Mouse (Mus musculus): ENCODE data around the gene Tmem26. TPM values are rescaled to one million over a fixed set of nuclear protein-coding genes. Genes with fewer than 3 reads are reported as not detected.

Tmem26 gene
- polyA plus RNA-seq, 1 experiment from 2014 or later, result 1.8 TPM

- Histone ChIP-seq H3K9ac (ENCODE audit: low read depth, low read length) (no peak overlapping the region), H3K9me3 (replicated peaks; ENCODE audit: control insufficient read depth, low read length) (no peaks in the 10 kb centered on the region), H3K27ac (ENCODE audit: low read length) (no peak overlapping the region), H3K4me2 (ENCODE audit: low read depth, low read length) (no peak overlapping the region), H3K27me3 (ENCODE audit: control insufficient read depth, insufficient read depth, low read depth, low read length) (no peaks in the 10 kb centered on the region), H3K4me3 (ENCODE audit: low read depth, low read length) (no peak overlapping the region), H3K36me3 (ENCODE audit: control insufficient read depth, insufficient read depth) (no peaks in the 10 kb centered on the region), H3K4me1 (ENCODE audit: control insufficient read depth, low read depth, low read length) (no peaks in the 10 kb centered on the region)
- ATAC-seq (ENCODE audit: low read depth), result no peak
- WGBS (ENCODE audit: insufficient replicate concordance), result 60% methylated on average over 10 of the region's 10 CpGs
These were observed 94.8 kb downstream of the Tmem26 start for GRCm38 (mm10) chr10:68818065-68818759.

- Histone ChIP-seq H3K9ac (ENCODE audit: low read depth, low read length) (no peak overlapping the region), H3K36me3 (ENCODE audit: control insufficient read depth, insufficient read depth) (no peaks in the 10 kb centered on the region), H3K9me3 (replicated peaks; ENCODE audit: control insufficient read depth, low read length) (no peaks in the 10 kb centered on the region), H3K27ac (ENCODE audit: low read length) (no peak overlapping the region), H3K4me3 (ENCODE audit: low read depth, low read length) (no peak overlapping the region), H3K4me1 (ENCODE audit: control insufficient read depth, low read depth, low read length) (no peaks in the 10 kb centered on the region), H3K4me2 (ENCODE audit: low read depth, low read length) (no peak overlapping the region), H3K27me3 (ENCODE audit: control insufficient read depth, insufficient read depth, low read depth, low read length) (no peaks in the 10 kb centered on the region)
- no peak for ATAC-seq (ENCODE audit: low read depth)
- 66% methylated on average over 4 of the region's 4 CpGs for WGBS (ENCODE audit: insufficient replicate concordance)
These were observed 101.1 kb downstream of the Tmem26 start for GRCm38 (mm10) chr10:68824519-68824918.

Other genes with a start within 250 kb of the Tmem26 start
- 1.9 and 2.1 TPM in 2 replicates for gene Cabcoco1, start 181.8 kb upstream of the Tmem26 start, polyA plus RNA-seq (2015; fragmentation: Nextera tagmentation; extraction: Ambion mirVana)